Mouse (Mus musculus) embryonic facial prominence, embryonic 11.5 days (tissue): ENCODE results near the gene Stx8. TPM values are rescaled to one million over a fixed set of nuclear protein-coding genes. Genes with fewer than 3 reads are reported as not detected.
A peak's percentile ranks its signal among the peaks of the same experiment; 100 is the strongest.

Experiments
- ATAC-seq: fragments of 200-750 bp; cut with Nextera tagmentation; replicated peaks from 2 replicates; pipeline ENCODE4 v1.8.0; 2017; ENCODE audit warnings: low read depth; ENCODE audit not compliant: insufficient number of reproducible peaks, low FRiP score, low TSS enrichment
- DNase-seq: peaks from one replicate; pipeline ENCODE4 v3.0.0-alpha.2; 2015; ENCODE audit warnings: low spot score
- H3K27ac ChIP-seq: fragments of 300-500 bp; sonication (generic); replicated peaks from 2 replicates; pipeline ENCODE4 v1.5.1; 2014; ENCODE audit warnings: mild to moderate bottlenecking, low read depth, low read length, control low read depth
- H3K27me3 ChIP-seq: fragments of 300-500 bp; sonication (generic); 2 replicates; pipeline ENCODE4 v1.6.1; 2014; ENCODE audit warnings: mild to moderate bottlenecking, low read length, moderate library complexity, mixed read lengths; ENCODE audit not compliant: control insufficient read depth, insufficient read depth
- H3K36me3 ChIP-seq: fragments of 300-500 bp; sonication (generic); replicated peaks from 2 replicates; pipeline ENCODE4 v1.6.1; 2014; ENCODE audit warnings: low read depth, mild to moderate bottlenecking, low read length, moderate library complexity, mixed read lengths; ENCODE audit not compliant: control insufficient read depth, insufficient read depth
- H3K4me1 ChIP-seq: fragments of 300-500 bp; sonication (generic); 2 replicates; pipeline ENCODE4 v1.6.1; 2014; ENCODE audit warnings: low read length, mixed read lengths; ENCODE audit not compliant: control insufficient read depth, insufficient read depth
- H3K4me2 ChIP-seq: fragments of 300-500 bp; sonication (generic); 2 replicates; pipeline ENCODE4 v1.6.1; 2014; ENCODE audit warnings: low read depth, mild to moderate bottlenecking, control low read depth, low read length, moderate library complexity
- H3K4me3 ChIP-seq: fragments of 300-500 bp; sonication (generic); 2 replicates; pipeline ENCODE4 v1.5.1; 2014; ENCODE audit warnings: low read depth, low read length, control low read depth
- H3K9ac ChIP-seq: fragments of 300-500 bp; sonication (generic); replicated peaks from 2 replicates; pipeline ENCODE4 v1.6.1; 2014; ENCODE audit warnings: mild to moderate bottlenecking, control low read depth, low read length
- H3K9me3 ChIP-seq: fragments of 300-500 bp; sonication (generic); replicated peaks from 2 replicates; pipeline ENCODE4 v1.6.1; 2016; ENCODE audit warnings: mild to moderate bottlenecking, low read length, inconsistent platforms, mixed read lengths; ENCODE audit not compliant: control insufficient read depth
- WGBS: fragments of 180-500 bp; shearing (Covaris S2); extraction: QIAGEN DNeasy Blood & Tissue Kit; methylation state at CpG from one replicate; pipeline ENCODE4 v1.1.7; 2014; 5-methylcytosine and 5-hydroxymethylcytosine counted together
- polyA plus RNA-seq: library from polyadenylated mRNA; unstranded; fragments of >200 nt; fragmentation: Nextera tagmentation; extraction: Ambion mirVana; gene quantifications from 2 replicates; pipeline ENCODE4 v1.2.1, GENCODE M21; 2014

The Stx8 gene
- polyA plus RNA-seq, 1 experiment from 2014 or later, result 60.9 TPM

- Histone ChIP-seq H3K4me3 (no peak overlapping the region), H3K9me3 (no peaks in the 10 kb centered on the region), H3K9ac (no peak overlapping the region), H3K4me1 (0 out of 2 replicates have a peak, but pooled peaks cover 4% of the 10 kb centered on the region), H3K36me3 (no peaks in the 10 kb centered on the region), H3K4me2 (no peak overlapping the region), H3K27ac (no peak overlapping the region), H3K27me3 (no peaks in the 10 kb centered on the region)
- WGBS, result 27% methylated on average over 6 of the region's 6 CpGs
- DNase-seq (peak; percentile 38), ATAC-seq (no peak)
Measured at GRCm38 (mm10) chr11:68121660-68122059, 155.7 kb downstream of the Stx8 start.

GRCm38 (mm10) chr11:68126071-68126470 lies 160.1 kb downstream of the Stx8 start:
- Histone ChIP-seq H3K4me2 (no peak overlapping the region), H3K27me3 (no peaks in the 10 kb centered on the region), H3K27ac (no peak overlapping the region), H3K36me3 (no peaks in the 10 kb centered on the region), H3K9me3 (no peaks in the 10 kb centered on the region), H3K4me1 (0 out of 2 replicates have a peak, but pooled peaks cover 2% of the 10 kb centered on the region), H3K4me3 (no peak overlapping the region), H3K9ac (no peak overlapping the region)
- DNase-seq (no peak), ATAC-seq (no peak)
- 87% methylated on average over 9 of the region's 9 CpGs for WGBS

- ATAC-seq, result no peak
- no peaks in the 10 kb centered on the region for H3K4me1 ChIP-seq
- no peak overlapping the region for H3K4me3 ChIP-seq
- no peak overlapping the region for H3K4me2 ChIP-seq
- no peak for DNase-seq
- 83% methylated on average over 7 of the region's 7 CpGs for WGBS
- H3K36me3 ChIP-seq, result no peaks in the 10 kb centered on the region
- no peak overlapping the region for H3K9ac ChIP-seq
- H3K27ac ChIP-seq, result no peak overlapping the region
- H3K27me3 ChIP-seq, result no peaks in the 10 kb centered on the region
- H3K9me3 ChIP-seq, result no peaks in the 10 kb centered on the region
Measured at GRCm38 (mm10) chr11:68134494-68134893, 168.5 kb downstream of the Stx8 start.

GRCm38 (mm10) chr11:68135350-68135749 lies 169.4 kb downstream of the Stx8 start:
- no peak overlapping the region for H3K4me3 ChIP-seq
- DNase-seq (no peak), ATAC-seq (no peak)
- 72% methylated on average over 9 of the region's 9 CpGs for WGBS
- H3K9me3 ChIP-seq, result no peaks in the 10 kb centered on the region
- H3K27me3 ChIP-seq, result no peaks in the 10 kb centered on the region
- H3K9ac ChIP-seq, result no peak overlapping the region
- H3K27ac ChIP-seq, result no peak overlapping the region
- no peaks in the 10 kb centered on the region for H3K4me1 ChIP-seq
- no peaks in the 10 kb centered on the region for H3K36me3 ChIP-seq
- no peak overlapping the region for H3K4me2 ChIP-seq

- H3K4me3 ChIP-seq, result no peak overlapping the region
- H3K4me1 ChIP-seq, result no peaks in the 10 kb centered on the region
- no peaks in the 10 kb centered on the region for H3K36me3 ChIP-seq
- no peak overlapping the region; the same call in 1 of the 2 replicates for H3K27ac ChIP-seq
- ATAC-seq (no peak), DNase-seq (no peak)
- H3K9me3 ChIP-seq, result no peaks in the 10 kb centered on the region
- H3K4me2 ChIP-seq, result no peak overlapping the region
- no peak overlapping the region for H3K9ac ChIP-seq
- WGBS, result 79% methylated on average over 8 of the region's 8 CpGs
- no peaks in the 10 kb centered on the region for H3K27me3 ChIP-seq
Measured at GRCm38 (mm10) chr11:68136687-68137086, 170.7 kb downstream of the Stx8 start.

GRCm38 (mm10) chr11:68142296-68142695 lies 176.3 kb downstream of the Stx8 start:
- H3K9ac ChIP-seq, result no peak overlapping the region
- H3K36me3 ChIP-seq, result no peaks in the 10 kb centered on the region
- no peak overlapping the region for H3K4me3 ChIP-seq
- no peak overlapping the region for H3K4me2 ChIP-seq
- no peak for ATAC-seq
- WGBS, result 49% methylated on average over 8 of the region's 8 CpGs
- H3K4me1 ChIP-seq, result peaks cover 16% of the 10 kb centered on the region
- no peak overlapping the region for H3K27ac ChIP-seq
- H3K9me3 ChIP-seq, result no peaks in the 10 kb centered on the region
- no peaks in the 10 kb centered on the region for H3K27me3 ChIP-seq
- DNase-seq, result no peak

GRCm38 (mm10) chr11:68144235-68145065 lies 178.5 kb downstream of the Stx8 start:
- Histone ChIP-seq H3K4me3 (no peak overlapping the region), H3K27ac (no peak overlapping the region; the same call in 1 of the 2 replicates), H3K9me3 (no peaks in the 10 kb centered on the region), H3K4me1 (peaks cover 16% of the 10 kb centered on the region), H3K4me2 (no peak overlapping the region), H3K9ac (no peak overlapping the region), H3K27me3 (no peaks in the 10 kb centered on the region), H3K36me3 (no peaks in the 10 kb centered on the region)
- no peak for DNase-seq
- 38% methylated on average over 13 of the region's 13 CpGs for WGBS
- ATAC-seq, result no peak

- Histone ChIP-seq H3K27me3 (no peaks in the 10 kb centered on the region), H3K9ac (no peak overlapping the region), H3K27ac (peak overlapping the region; percentile 43; the same call in 1 of the 2 replicates), H3K4me2 (no peak overlapping the region), H3K36me3 (no peaks in the 10 kb centered on the region), H3K9me3 (no peaks in the 10 kb centered on the region), H3K4me3 (no peak overlapping the region), H3K4me1 (peaks cover 16% of the 10 kb centered on the region)
- DNase-seq (peak; percentile 28), ATAC-seq (no peak)
- 19% methylated on average over 13 of the region's 13 CpGs for whole genome bisulfite sequencing
Measured at GRCm38 (mm10) chr11:68145066-68145585, 179.1 kb downstream of the Stx8 start.
